Mouse (Mus musculus) cortical plate, adult 2 months (tissue): ENCODE data around the gene Crbn. TPM values are rescaled to one million over a fixed set of nuclear protein-coding genes. Genes with fewer than 3 reads are reported as not detected.

Experiments used
- H3K27ac ChIP-seq: fragments of 200-500 bp; 2 replicates; pipeline ENCODE4 v1.5.1; 2012; ENCODE audit warnings: low read length, control low read depth, inconsistent platforms; ENCODE audit not compliant: insufficient read depth
- H3K4me1 ChIP-seq: fragments of 200-500 bp; 2 replicates; pipeline ENCODE4 v1.6.1; 2011; ENCODE audit warnings: low read length; ENCODE audit not compliant: control insufficient read depth, insufficient read depth
- H3K4me3 ChIP-seq: fragments of 200-500 bp; 2 replicates; pipeline ENCODE4 v1.5.1; 2011; ENCODE audit warnings: mild to moderate bottlenecking, low read length, control low read depth; ENCODE audit not compliant: insufficient read depth
- CTCF ChIP-seq: fragments of 200-500 bp; IDR thresholded peaks from 2 replicates; pipeline ENCODE4 v1.5.1; 2011; ENCODE audit warnings: mild to moderate bottlenecking, control low read depth, low read length; ENCODE audit not compliant: insufficient read depth; ENCODE audit errors: extremely low read depth
- POLR2A ChIP-seq: fragments of 200-500 bp; IDR thresholded peaks from 2 replicates; pipeline ENCODE4 v1.6.1; 2011; ENCODE audit warnings: mild to moderate bottlenecking, low read length, control low read depth; ENCODE audit not compliant: insufficient read depth; ENCODE audit errors: extremely low read depth
- polyA plus RNA-seq: library from polyadenylated mRNA; depleted of rRNA; stranded (reverse); fragments of >200 nt; gene quantifications from 2 replicates; pipeline ENCODE4 v1.2.3, GENCODE M21; 2012

Crbn gene
- polyA plus RNA-seq, 1 experiment = 40.6 TPM

GRCm38 (mm10) chr6:106768640-106769289 is 31.1 kb downstream of the Crbn start, which contains the start of gene Trnt1:
Trnt1 (plus strand) TSS chr6:106769120.
- TF ChIP-seq POLR2A = peak; percentile 59; the same call in 1 of the 2 replicates
- TF ChIP-seq CTCF = no peak
- H3K4me3 ChIP-seq = peak within 1 kb of the TSS; percentile 64
- peaks cover 2% of the 10 kb centered on the region; the same call in 1 of the 2 replicates for H3K4me1 ChIP-seq
- no peak within 1 kb of the TSS for H3K27ac ChIP-seq

GRCm38 (mm10) chr6:106766774-106767173 is 33.1 kb downstream of the Crbn start:
- Histone ChIP-seq H3K4me1 (peaks cover 2% of the 10 kb centered on the region; the same call in 1 of the 2 replicates), H3K27ac (no peak overlapping the region), H3K4me3 (no peak overlapping the region)
- TF ChIP-seq CTCF = no peak
- no peak for TF ChIP-seq POLR2A

GRCm38 (mm10) chr6:106765892-106766291 is 34.0 kb downstream of the Crbn start:
- TF ChIP-seq POLR2A (no peak), CTCF (no peak)
- Histone ChIP-seq H3K27ac (no peak overlapping the region), H3K4me1 (peaks cover 2% of the 10 kb centered on the region; the same call in 1 of the 2 replicates), H3K4me3 (no peak overlapping the region)

GRCm38 (mm10) chr6:106761486-106761885 is 38.4 kb downstream of the Crbn start:
- Histone ChIP-seq H3K4me3 (no peak overlapping the region), H3K27ac (no peak overlapping the region), H3K4me1 (no peaks in the 10 kb centered on the region)
- TF ChIP-seq POLR2A (no peak), CTCF (no peak)

GRCm38 (mm10) chr6:106760473-106761218 is 39.2 kb downstream of the Crbn start:
- no peak overlapping the region for H3K27ac ChIP-seq
- TF ChIP-seq POLR2A = no peak
- TF ChIP-seq CTCF = no peak
- H3K4me3 ChIP-seq = no peak overlapping the region
- no peaks in the 10 kb centered on the region for H3K4me1 ChIP-seq

GRCm38 (mm10) chr6:106758299-106758698 is 41.6 kb downstream of the Crbn start:
- TF ChIP-seq CTCF (no peak), POLR2A (no peak)
- no peak overlapping the region for H3K4me3 ChIP-seq
- no peak overlapping the region for H3K27ac ChIP-seq
- no peaks in the 10 kb centered on the region for H3K4me1 ChIP-seq

GRCm38 (mm10) chr6:106750291-106750690 is 49.6 kb downstream of the Crbn start:
- H3K4me3 ChIP-seq = no peak overlapping the region
- H3K27ac ChIP-seq = no peak overlapping the region
- TF ChIP-seq POLR2A (no peak), CTCF (no peak)
- no peaks in the 10 kb centered on the region for H3K4me1 ChIP-seq

- H3K4me1 ChIP-seq = no peaks in the 10 kb centered on the region
- no peak within 1 kb of the TSS for H3K4me3 ChIP-seq
- no peak within 1 kb of the TSS for H3K27ac ChIP-seq
- no peak for TF ChIP-seq POLR2A
- no peak for TF ChIP-seq CTCF
Measured at GRCm38 (mm10) chr6:106748887-106749388, 50.9 kb downstream of the Crbn start, which contains the start of gene Il5ra. Il5ra (minus strand) TSS chr6:106749037.

GRCm38 (mm10) chr6:106747804-106748203 is 52.1 kb downstream of the Crbn start:
- TF ChIP-seq POLR2A = no peak
- no peak for TF ChIP-seq CTCF
- Histone ChIP-seq H3K27ac (no peak overlapping the region), H3K4me3 (no peak overlapping the region), H3K4me1 (no peaks in the 10 kb centered on the region)
